Mouse (Mus musculus) mature B cell (primary cell): ENCODE results near the gene Stn1.

ENCODE experiments used
- in situ Hi-C: fragments of 300-500 bp; cut with MboI; formaldehyde crosslinking; loops from 2 replicates; pipeline ENCODE4 v1.14.3; 2019

The Stn1 gene

GRCm38 (mm10) chr19:47510473-47511293 lies 26.6 kb downstream of the Stn1 start:
- in situ Hi-C loops = loop anchor here (10.0 kb wide), 1 partner anchor 314 kb away; no protein-coding TSS in a partner anchor

GRCm38 (mm10) chr19:47510135-47510472 lies 27.2 kb downstream of the Stn1 start:
- in situ Hi-C loops = loop anchor here (10.0 kb wide), 1 partner anchor 315 kb away; no protein-coding TSS in a partner anchor

GRCm38 (mm10) chr19:47508771-47509281 lies 28.5 kb downstream of the Stn1 start:
- in situ Hi-C loops = no loop called here

- in situ Hi-C loops = no loop called here
Observed at GRCm38 (mm10) chr19:47508191-47508590, 29.1 kb downstream of the Stn1 start.

GRCm38 (mm10) chr19:47507128-47508121 lies 29.9 kb downstream of the Stn1 start:
- in situ Hi-C loops = no loop called here

GRCm38 (mm10) chr19:47503625-47504024 lies 33.7 kb downstream of the Stn1 start:
- in situ Hi-C loops = no loop called here

- in situ Hi-C loops = no loop called here
Observed at GRCm38 (mm10) chr19:47502563-47502962, 34.7 kb downstream of the Stn1 start.

- in situ Hi-C loops = no loop called here
Observed at GRCm38 (mm10) chr19:47500389-47501011, 36.8 kb downstream of the Stn1 start.

GRCm38 (mm10) chr19:47499841-47500240 lies 37.5 kb downstream of the Stn1 start:
- in situ Hi-C loops = no loop called here

- in situ Hi-C loops = no loop called here
Observed at GRCm38 (mm10) chr19:47498942-47499341, 38.4 kb downstream of the Stn1 start.

GRCm38 (mm10) chr19:47497736-47498135 lies 39.6 kb downstream of the Stn1 start:
- in situ Hi-C loops = no loop called here

GRCm38 (mm10) chr19:47497313-47497712 lies 40.0 kb downstream of the Stn1 start:
- in situ Hi-C loops = no loop called here

GRCm38 (mm10) chr19:47493017-47493997 lies 44.0 kb downstream of the Stn1 start:
- in situ Hi-C loops = no loop called here

GRCm38 (mm10) chr19:47492422-47492821 lies 44.9 kb downstream of the Stn1 start:
- in situ Hi-C loops = no loop called here

- in situ Hi-C loops = no loop called here
Observed at GRCm38 (mm10) chr19:47491853-47492252, 45.5 kb downstream of the Stn1 start.

GRCm38 (mm10) chr19:47489233-47489632 lies 48.1 kb downstream of the Stn1 start:
- in situ Hi-C loops = no loop called here

- in situ Hi-C loops = no loop called here
Observed at GRCm38 (mm10) chr19:47488250-47488649, 49.1 kb downstream of the Stn1 start.

- in situ Hi-C loops = no loop called here
Observed at GRCm38 (mm10) chr19:47487572-47487971, 49.7 kb downstream of the Stn1 start.

- in situ Hi-C loops = no loop called here
Observed at GRCm38 (mm10) chr19:47485997-47486566, 51.2 kb downstream of the Stn1 start.

- in situ Hi-C loops = no loop called here
Observed at GRCm38 (mm10) chr19:47484110-47484509, 53.2 kb downstream of the Stn1 start.
